Mouse (Mus musculus) megakaryocyte, adult 5-6 weeks (primary cell): ENCODE measurements around the gene Otud1. TPM values are rescaled to one million over a fixed set of nuclear protein-coding genes. Genes with fewer than 3 reads are reported as not detected.
A peak's percentile ranks its signal among the peaks of the same experiment; 100 is the strongest.

Experiments used
- ATAC-seq: 2 replicates; pipeline ENCODE4 v1.8.0; 2016; ENCODE audit warnings: mild to moderate bottlenecking, inconsistent platforms; ENCODE audit not compliant: poor library complexity, severe bottlenecking
- total RNA-seq, 2 experiments: library from RNA; stranded (forward) in 1 of 2; stranded (reverse) in 1 of 2; fragments of 153-499, 151-499 nt in 1 of 2; fragments of 221-1000, 200-1000 nt in 1 of 2; gene quantifications; 2 replicates each; pipeline versions ENCODE4 v1.2.3 to v1.2.4; 2015 to 2017

The Otud1 gene
- total RNA-seq, 2 experiments from 2014 or later = 6.0 to 6.6 TPM

- ATAC-seq = no peak
These were observed 13.5 kb downstream of the Otud1 start for GRCm38 (mm10) chr2:19670851-19671688.

GRCm38 (mm10) chr2:19682997-19683396 is 25.4 kb downstream of the Otud1 start:
- peak; percentile 75 for ATAC-seq

GRCm38 (mm10) chr2:19685489-19686147 is 28.1 kb downstream of the Otud1 start:
- no peak for ATAC-seq

DNA sequence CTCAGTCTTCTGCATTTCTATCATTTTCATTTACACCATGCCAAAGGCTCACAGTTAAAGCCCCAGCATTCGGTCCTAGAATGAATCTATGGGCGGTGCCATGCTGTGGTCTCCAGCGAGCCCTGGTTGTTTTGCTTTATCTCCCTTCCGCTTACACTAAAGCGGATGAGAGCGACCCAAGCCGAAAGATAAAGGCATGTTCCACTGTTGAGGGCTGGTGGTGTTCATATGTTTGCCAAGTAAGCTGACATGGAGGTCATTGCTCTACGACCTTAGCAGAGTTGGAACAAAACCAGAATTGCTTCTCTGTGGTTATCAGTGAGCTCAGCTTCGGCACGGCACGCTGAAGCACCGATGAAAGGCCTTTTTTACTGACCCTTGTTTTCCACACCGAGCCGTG is 32.5 kb downstream of the Otud1 start:
- ATAC-seq = no peak

GRCm38 (mm10) chr2:19699573-19700295 is 42.2 kb downstream of the Otud1 start:
- no peak for ATAC-seq

DNA sequence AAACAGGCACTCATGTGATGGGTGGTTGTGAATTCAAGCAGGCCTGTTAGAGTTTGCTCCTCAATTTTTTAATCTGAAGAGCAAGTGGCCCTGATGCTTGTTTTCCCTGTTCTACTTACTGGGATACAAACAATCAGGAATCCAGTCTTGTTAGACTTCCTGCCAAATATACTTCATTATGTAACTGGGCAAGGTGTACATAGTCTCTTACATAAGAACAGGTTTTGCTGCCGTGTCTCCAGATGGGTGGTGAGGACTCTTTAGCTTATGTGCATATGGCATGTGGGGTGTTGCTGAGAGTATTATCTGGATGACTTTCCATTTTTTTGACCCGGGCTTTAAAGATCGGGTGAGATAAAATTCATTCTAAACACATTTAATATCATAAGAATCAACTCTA is 43.8 kb downstream of the Otud1 start:
- no peak for ATAC-seq

DNA sequence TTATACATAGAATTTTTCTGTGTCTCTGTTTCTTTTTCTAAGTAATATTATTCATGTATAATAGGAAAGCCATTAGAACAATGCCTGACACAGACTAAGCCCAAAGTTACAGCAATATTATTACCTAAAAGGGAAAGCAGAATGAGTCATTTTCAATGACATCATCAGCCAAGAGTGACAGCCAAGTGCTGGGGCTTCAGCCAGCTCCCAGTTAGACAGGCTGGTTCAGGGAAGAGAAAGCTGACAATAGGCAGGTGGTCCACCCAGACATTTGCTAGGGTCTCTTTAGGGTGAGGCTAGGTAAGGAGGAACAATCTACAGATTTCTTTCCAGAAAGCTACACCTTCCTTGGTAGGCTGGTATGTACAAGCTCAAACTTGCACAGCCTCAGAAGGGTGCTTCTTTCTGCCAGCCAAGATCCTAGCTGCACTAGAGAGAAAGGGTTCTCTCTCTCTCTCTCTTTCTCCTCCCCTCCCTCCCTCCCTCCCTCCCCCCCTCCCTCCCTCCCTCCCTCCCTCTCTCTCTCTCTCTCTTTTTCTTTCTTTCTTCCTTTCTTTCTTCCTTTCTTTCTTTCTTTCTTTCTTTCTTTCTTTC is 45.6 kb downstream of the Otud1 start:
- no peak for ATAC-seq

GRCm38 (mm10) chr2:19703670-19704069 is 46.1 kb downstream of the Otud1 start:
- ATAC-seq = no peak

DNA sequence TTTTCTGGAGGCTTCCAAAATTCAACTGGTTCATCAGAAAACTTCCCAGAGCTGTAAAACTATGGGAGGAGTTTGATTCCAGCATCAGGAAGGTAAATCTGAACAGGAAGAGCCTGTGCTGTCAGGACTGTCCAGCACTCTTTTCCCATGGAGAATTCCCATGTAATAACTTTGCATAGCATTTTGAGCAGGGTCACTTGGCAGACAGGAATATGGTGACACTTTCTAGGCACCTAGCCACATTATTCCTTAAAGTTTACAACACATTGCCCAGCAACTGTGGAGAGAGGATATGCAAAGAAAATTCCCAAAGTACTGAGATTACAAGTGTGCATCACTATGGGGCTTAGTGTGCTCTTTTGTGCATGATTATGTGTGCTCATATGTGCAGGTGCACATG is 46.7 kb downstream of the Otud1 start:
- ATAC-seq = no peak

- ATAC-seq = peak; percentile 89
These were observed 49.3 kb downstream of the Otud1 start for GRCm38 (mm10) chr2:19706886-19707285.

Other genes with a start within 250 kb of the Otud1 start
- not detected in 2 replicates for gene Ptf1a, start 212.1 kb upstream of the Otud1 start, total RNA-seq (2015)
- gene Ptf1a, start 212.1 kb upstream of the Otud1 start, total RNA-seq (2017) = not detected in 2 replicates
- not detected in 2 replicates for gene 4921504E06Rik, start 103.8 kb upstream of the Otud1 start, total RNA-seq (2015)
- not detected in 2 replicates for gene 4921504E06Rik, start 103.8 kb upstream of the Otud1 start, total RNA-seq (2017)